Mouse (Mus musculus): ENCODE data around the gene Pigv.

The Pigv gene

GRCm38 (mm10) chr4:133671881-133672844 lies at the start of gene Pigv:
Gene Pigv (minus strand): TSS chr4:133672647.
- in situ Hi-C loops (cut with MboI, MseI), result no loop called here

GRCm38 (mm10) chr4:133719791-133720190 lies 47.3 kb upstream of the Pigv start:
- in situ Hi-C loops (cut with MboI, MseI), result no loop called here

GRCm38 (mm10) chr4:133712755-133713154 lies 40.3 kb upstream of the Pigv start:
- in situ Hi-C loops (cut with MboI, MseI), result no loop called here

GRCm38 (mm10) chr4:133711307-133712076 lies 39.0 kb upstream of the Pigv start:
- in situ Hi-C loops (cut with MboI, MseI), result no loop called here

GRCm38 (mm10) chr4:133709395-133709794 lies 36.9 kb upstream of the Pigv start:
- in situ Hi-C loops (cut with MboI, MseI), result no loop called here

GRCm38 (mm10) chr4:133707464-133707863 lies 35.0 kb upstream of the Pigv start:
- in situ Hi-C loops (cut with MboI, MseI), result no loop called here

- in situ Hi-C loops (cut with MboI, MseI), result no loop called here
Measured at GRCm38 (mm10) chr4:133706956-133707355, 34.5 kb upstream of the Pigv start.

GRCm38 (mm10) chr4:133705062-133705461 lies 32.6 kb upstream of the Pigv start:
- in situ Hi-C loops (cut with MboI, MseI), result no loop called here

GRCm38 (mm10) chr4:133700905-133701368 lies 28.5 kb upstream of the Pigv start:
- in situ Hi-C loops (cut with MboI, MseI), result no loop called here

- in situ Hi-C loops (cut with MboI, MseI), result no loop called here
Measured at GRCm38 (mm10) chr4:133695363-133695762, 22.9 kb upstream of the Pigv start.

GRCm38 (mm10) chr4:133690252-133690651 lies 17.8 kb upstream of the Pigv start:
- in situ Hi-C loops (cut with MboI, MseI), result no loop called here

- in situ Hi-C loops (cut with MboI, MseI), result no loop called here
Measured at GRCm38 (mm10) chr4:133688417-133689067, 16.1 kb upstream of the Pigv start.

GRCm38 (mm10) chr4:133687126-133687525 lies 14.7 kb upstream of the Pigv start:
- in situ Hi-C loops (cut with MboI, MseI), result no loop called here

GRCm38 (mm10) chr4:133686512-133686911 lies 14.1 kb upstream of the Pigv start:
- in situ Hi-C loops (cut with MboI, MseI), result no loop called here

GRCm38 (mm10) chr4:133680206-133680786 lies 7.8 kb upstream of the Pigv start:
- in situ Hi-C loops (cut with MboI, MseI), result no loop called here

GRCm38 (mm10) chr4:133679629-133680028 lies 7.2 kb upstream of the Pigv start:
- in situ Hi-C loops (cut with MboI, MseI), result no loop called here

- in situ Hi-C loops (cut with MboI, MseI), result no loop called here
Measured at GRCm38 (mm10) chr4:133677266-133677665, 4.8 kb upstream of the Pigv start.

- in situ Hi-C loops (cut with MboI, MseI), result no loop called here
Measured at GRCm38 (mm10) chr4:133676189-133676588, 3.7 kb upstream of the Pigv start.

- in situ Hi-C loops (cut with MboI, MseI), result no loop called here
Measured at GRCm38 (mm10) chr4:133675594-133676016, 3.2 kb upstream of the Pigv start.

- in situ Hi-C loops (cut with MboI, MseI), result no loop called here
Measured at GRCm38 (mm10) chr4:133674331-133674695, 1.9 kb upstream of the Pigv start.

- in situ Hi-C loops (cut with MboI, MseI), result no loop called here
Measured at GRCm38 (mm10) chr4:133673666-133674330, 1.4 kb upstream of the Pigv start.

Measured in T-helper 2 cell (primary cell).